Mouse (Mus musculus) induced T-regulatory cell, adult 2 months (primary cell): ENCODE results near the gene Map3k3.

ENCODE experiments used
- DNase-seq: peaks from one replicate; pipeline ENCODE4 v3.0.0-alpha.2; 2012; ENCODE audit warnings: low read depth

The Map3k3 gene

DNA sequence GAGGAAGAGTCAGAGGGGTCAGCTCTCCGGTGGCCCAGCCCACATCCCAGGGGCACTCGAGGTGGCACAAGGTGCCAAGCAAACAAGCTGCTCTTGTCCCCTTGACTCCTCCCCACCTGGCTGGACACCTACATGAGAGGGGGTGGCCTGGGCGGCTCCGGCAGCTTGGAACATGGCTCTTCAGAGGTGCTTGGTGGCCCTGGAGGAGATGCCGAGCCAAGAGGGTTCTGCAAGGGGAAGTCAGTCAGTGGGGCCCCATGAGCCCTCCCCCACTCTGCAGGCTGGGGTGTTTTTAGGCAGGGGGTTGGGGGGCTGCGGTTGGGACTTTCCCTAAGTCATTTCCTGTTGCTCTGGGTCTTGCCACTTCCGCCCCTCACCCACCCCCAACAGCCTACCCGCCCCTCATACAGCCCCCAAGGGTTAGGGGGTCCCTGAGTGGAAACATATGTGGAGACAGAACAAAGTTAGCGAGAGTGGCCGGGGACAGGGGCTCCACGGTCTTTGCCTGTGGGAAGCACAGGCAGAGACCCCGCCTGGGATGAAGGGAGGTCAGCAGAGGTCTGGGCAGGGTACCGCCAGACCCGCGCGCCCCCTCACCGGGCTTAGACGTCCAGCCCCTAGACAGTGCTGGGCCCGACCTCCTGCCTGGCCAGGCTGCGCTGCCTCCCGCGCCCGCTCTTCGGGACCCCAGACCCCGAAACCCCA is 75.0 kb downstream of the Map3k3 start:
- DNase-seq = peak; percentile 94

DNA sequence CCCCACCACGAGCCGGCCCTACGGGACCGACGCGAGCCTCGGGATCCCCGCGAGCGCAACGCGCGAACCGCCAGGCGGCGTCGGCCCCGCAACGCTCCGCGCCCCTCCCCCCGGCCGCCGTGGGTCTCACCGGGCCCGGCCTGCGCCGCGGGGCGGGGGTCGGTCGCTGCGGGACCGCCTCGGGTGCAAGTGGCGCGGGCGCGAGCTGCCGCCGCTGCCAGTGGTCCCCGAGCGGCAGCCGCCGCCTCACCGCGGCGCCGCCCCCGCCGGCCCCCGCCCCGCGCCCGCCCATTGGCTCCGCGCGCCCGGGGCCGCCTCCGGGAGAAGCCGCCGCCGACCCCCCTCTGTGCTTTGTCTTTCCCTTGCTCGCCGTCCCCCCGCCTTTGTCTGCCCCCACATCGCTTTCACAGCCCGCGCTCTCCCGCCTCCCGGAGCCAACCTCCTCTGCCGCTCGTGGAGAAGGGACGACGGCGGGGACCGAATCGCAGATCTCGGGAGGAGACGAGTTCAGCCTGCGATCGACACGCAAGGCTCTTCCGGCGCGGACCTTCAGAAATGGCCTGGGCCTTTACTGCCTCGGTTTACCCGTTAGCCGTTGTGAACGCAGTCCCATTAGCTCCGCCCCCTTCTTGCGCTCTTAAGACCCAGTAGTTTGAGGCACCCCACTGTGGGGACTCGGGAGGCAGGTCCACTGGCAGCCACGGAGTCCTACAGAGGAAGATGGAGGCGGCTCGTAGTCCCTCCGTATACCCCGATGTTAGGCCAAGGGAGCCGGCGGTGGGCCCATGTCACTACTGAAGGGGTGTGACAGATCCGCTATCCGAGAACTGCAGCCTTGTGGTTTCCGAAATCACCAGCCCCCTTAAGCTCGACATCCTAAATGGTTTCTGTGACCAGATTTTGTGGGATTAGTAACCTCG is 75.8 kb downstream of the Map3k3 start:
- DNase-seq = peak; percentile 86

DNA sequence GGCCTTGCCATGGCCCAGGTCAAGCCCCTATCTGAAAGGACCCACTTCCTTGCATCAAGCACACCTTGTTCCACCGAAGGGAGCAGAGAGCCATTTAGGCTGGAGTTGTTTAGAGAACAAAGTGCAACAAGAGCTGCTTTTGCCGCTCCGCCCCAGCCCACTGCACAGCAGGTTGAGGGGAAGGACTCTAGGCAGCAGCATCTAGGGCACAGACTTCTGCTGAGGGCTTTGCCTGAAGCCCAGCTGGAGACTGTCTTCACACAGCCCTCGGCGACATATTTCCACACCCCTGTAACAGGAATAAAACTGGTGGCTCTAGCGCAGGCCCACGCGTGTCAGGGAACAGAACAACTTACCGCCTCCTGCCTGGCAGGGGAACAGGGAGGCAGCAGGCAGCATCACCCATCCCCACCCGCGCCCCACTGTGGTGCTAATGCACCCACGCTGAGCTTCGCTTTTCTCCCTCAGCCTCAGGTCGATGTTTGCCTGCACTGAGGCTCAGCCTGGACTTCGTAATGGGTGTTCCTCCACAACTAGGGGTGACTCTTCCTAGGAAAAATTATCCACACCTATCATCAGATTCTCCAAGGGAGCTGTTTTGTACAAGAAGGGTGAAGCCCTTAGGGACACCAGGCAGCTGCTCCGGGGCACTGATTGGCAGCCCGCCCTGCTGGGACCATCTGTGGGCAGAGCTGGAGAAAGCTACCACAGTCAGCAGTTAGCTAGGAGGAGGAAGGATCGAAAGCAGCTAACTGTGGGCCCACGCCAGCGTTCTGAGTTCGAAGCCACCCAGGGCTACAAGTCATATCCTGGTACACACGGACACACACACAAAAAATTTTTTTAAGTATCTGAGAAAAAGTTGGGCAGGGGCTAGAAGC is 76.7 kb downstream of the Map3k3 start, which contains the start of the genes Gm10840 and Limd2:
TSS of gene Gm10840 (plus strand) at position 10 of the 881 bp plus-strand sequence.
TSS of gene Limd2 (minus strand) at position 20 of the 881 bp plus-strand sequence.
- peak; percentile 80 for DNase-seq

DNA sequence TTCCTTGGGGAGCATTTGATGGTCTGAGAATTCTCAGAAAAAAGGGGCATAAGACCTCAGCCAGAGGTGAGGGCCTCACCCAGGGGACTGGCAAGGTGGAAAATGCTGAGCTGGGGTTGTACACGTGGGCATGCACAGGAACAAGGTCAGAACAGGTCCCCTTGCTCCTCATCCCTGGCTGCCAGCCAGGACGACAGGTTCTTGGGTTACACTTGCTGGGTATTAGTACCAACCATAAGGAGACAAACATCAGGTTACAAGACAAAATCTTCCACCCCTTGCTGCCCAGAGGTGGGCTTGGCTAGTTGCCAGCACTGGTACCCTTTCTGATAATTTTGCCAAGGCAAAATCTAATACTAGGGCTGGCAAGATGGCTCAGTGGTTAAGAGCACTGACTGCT is 77.8 kb downstream of the Map3k3 start:
- DNase-seq = no peak

DNA sequence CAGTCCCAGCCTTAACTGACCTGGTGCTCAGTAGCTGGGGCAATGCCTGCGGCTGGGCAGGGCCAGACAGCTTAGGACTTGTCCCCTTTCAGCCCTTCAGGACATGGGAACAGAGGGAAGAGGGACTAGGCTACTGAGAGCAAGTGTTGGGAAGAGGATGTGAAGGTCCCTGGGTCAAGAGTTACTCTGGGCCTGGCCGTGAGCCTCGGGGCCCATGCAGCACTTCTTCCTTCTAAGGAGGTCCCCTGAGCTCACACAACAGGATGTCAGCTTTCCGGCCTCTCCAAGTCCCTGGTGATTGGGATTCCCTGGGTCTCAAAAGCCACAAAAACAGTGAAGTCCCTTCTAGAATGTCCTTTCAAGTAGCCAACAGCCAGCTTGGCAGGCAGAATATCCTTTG is 79.1 kb downstream of the Map3k3 start:
- DNase-seq = no peak

DNA sequence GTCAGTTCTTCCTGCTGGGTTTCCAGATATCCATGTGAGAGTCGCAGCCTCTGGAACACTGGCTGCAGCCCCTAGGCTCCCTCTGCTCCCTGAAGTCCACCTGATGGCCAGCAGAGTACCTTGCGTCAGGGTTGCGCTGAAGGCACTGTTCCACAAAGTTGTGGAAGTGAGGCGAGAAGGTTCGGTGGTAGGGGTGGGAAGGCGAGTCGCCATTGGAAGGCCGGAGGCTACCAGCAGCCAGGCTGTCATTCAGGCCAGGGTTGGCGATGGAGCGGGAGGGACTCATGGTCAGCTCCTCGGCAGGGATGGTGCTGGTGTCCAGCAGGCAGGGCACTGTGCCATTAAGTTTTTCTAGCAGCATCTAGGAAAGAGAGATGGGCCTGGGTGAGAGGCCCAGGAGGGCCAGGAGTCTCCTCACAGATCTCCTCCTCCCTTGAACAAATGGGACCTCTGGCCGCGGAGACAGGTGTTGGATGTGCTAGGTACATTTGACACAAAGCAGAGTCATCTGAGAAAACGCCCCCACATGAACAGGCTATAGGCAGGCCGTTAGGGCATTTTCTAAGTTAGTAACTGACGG is 80.3 kb downstream of the Map3k3 start:
- DNase-seq = no peak

DNA sequence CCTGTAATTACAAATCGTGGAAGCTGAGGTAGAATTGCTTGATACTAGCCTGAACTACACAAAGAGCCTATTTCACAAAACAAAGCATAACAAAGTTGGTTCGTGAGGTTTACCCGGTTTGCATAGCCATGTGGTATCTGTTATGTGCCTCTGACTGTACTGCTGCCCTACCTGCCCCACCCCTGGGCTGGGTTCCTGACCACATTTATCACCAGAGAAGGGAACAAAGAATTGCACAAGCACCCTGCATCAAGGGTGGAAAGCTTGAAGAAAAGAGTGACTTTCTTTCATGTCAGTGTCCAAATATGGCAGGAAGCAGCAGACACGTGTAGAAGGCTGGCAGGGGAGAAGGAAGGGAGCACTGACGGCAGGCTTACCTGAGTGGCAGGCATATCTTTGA is 83.0 kb downstream of the Map3k3 start:
- DNase-seq = peak; percentile 79

DNA sequence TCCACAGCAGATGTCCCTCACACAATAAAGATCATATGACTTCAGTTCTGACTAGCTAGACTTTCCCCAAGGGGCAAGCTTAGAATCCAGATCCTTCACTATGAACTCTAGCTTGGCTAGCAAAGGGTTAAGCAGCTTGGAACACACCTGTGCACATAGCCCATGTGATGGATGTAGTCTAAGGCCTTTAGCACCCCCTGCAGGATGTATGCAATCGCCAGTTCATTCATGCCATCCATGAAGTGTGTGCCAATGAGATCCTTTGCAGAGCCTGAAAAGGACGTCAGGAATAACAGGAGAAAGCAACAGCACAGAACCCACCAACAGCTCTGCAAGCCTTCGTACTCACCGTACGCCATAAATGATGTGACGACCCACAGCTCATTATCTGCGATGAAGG is 86.4 kb downstream of the Map3k3 start:
- DNase-seq = peak; percentile 87

DNA sequence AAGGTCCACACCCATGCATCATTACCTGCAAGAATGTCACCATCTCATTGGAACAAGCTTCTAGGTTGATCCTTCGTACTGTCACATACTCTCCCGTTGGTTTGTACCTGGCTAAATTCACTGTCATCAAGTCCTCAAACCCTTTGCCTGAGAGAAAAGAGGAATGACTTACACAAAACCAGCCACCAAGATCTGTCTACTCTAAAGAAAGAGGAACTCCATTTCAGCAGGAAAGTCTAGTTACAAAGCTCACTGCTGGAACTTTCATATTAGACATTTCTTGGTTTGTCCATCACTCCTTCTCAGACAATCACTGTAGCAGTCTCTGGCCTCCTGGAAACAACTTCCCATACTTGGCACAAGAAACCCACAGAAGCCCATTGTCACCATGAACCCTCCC is 88.8 kb downstream of the Map3k3 start:
- no peak for DNase-seq

DNA sequence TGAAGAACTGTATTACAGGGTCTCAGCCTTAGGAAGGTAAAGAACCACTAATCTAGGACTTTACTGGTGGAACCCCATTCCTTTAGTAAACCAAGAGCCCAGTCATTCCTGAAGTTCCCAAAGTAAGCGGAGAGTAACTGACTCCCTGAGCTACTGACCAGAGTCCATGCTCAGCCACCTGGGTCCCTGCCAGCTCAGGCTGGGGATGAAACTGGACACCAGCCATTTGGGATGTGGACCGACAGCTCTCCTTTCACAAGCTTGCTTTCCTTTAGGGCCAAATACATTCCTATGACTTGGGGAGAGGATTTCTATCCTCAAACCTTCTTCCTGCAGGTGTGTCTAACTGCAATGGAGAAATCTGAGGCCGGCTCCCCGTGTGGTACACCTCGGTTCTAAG is 90.0 kb downstream of the Map3k3 start:
- DNase-seq = no peak

DNA sequence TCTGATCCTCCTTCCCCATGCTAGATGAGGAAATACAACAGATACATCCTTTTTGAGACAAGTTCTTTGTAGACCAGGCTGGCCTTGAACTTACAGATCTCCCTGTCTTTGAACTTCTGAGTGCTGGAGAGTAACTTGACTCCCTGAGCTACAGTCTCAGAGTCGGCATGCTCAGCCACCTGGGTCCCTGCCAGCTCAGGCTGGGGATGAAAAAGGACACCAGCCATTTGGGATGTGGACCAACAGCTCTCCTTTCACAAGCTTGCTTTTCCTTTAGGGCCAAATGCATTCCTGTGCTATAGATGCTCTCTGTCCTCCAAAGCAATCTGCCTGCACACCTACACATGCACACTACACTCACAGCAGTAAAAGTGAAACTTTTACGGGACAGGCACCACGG is 90.7 kb downstream of the Map3k3 start:
- DNase-seq = no peak

DNA sequence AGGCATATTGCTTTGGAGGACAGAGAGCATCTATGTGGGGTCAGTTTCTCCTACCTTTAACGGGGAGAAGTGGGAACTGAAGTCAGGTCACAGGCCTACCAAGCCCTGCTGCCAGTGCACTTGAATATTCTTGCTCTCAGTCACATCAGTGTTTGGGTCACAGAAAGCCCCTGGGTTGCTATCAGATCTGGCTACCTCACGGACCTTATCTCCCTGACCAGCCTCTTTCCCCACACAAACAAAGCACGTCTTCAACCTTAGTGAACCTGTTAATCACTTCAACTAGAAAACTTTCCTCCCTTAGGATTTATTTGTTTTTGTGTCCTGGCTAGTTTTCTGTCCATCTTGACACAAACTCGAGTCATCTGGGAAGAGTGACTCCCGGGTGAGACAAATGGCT is 92.0 kb downstream of the Map3k3 start:
- no peak for DNase-seq

DNA sequence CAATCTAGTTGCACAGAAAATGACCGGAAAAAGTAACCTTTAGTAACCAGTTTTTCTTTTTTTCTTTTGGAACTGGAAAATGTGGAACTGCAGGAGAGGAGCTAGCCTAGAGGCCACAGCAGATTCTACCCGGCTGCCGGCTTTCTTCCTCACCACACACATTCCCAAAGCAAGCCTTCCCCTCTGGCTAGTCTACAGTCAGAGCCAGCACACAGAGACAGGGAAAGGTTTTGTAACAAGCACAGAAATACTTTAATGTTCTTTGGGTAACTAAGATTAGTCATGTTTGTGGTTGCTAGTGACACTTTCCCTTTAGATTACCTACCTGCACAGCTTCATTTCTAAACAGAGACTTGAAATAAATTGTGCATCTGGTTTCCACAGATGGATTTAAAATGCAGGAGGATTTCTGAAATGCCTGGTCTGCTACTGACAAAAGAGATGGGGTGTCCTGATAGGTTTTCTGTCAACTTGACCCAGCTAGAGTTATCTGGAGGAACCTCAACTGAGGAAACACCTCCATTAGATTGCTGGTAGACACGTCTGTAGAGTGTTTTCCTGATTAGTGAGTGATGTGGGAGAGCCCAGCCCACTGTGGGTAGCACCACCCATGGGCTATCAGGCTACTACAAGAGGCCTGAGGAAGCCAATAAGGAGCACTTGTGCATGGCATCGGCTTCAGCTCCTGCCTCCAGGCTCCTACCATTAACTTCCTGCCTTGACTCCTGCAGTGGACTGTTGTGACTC is 93.8 kb downstream of the Map3k3 start:
- no peak for DNase-seq

DNA sequence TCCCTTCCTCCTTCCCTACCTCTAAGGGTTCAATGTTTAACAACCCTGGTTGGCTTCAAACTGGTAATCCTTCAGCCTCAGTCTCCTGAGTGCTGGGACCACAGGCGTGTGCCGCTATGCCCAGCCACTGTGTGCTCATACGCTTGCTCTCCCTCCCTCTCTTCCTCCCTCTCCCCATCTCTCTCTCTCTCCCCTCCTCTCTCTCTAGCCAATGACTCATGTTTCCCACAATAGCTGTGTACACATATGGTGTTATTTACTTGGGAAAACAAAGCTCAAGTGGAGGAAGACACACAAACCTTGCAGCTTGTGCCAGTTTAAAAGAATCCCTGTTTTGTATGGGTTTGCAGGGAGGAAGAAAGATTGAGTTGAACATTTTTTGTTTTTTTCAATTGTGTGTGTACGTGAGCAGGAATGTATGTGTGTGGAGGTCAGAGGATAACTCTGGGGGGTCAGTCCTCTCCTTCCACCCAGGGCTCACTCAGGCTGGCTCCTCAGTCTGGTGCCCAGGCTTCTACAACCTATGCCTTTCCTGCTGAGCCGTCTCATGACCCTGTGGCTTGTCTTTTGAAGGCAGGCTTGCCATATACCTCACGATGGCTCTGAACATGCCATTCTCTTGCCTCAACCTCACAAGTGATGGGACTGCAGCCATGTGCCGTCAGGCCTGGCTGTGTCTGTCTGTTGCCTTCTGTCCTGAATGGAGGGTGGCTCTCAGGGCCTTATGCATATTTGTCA is 95.5 kb downstream of the Map3k3 start:
- DNase-seq = no peak

DNA sequence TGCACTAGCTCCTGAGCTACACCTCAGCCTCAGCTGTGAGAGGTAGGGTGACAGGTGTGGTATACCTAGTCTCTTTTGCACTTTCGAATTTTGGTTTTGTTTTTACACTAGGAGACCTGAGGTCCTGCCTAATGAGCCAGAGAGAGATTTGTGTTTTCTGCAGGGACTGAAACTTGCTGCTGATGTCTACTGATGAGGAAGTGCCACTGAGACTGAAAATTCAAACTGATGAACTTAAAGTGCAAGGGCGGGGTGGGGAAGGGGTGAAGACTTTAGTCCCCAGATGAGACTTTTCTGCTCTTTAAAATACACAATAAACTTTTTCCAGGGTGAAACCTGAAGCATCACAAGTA is 96.0 kb downstream of the Map3k3 start:
- no peak for DNase-seq

DNA sequence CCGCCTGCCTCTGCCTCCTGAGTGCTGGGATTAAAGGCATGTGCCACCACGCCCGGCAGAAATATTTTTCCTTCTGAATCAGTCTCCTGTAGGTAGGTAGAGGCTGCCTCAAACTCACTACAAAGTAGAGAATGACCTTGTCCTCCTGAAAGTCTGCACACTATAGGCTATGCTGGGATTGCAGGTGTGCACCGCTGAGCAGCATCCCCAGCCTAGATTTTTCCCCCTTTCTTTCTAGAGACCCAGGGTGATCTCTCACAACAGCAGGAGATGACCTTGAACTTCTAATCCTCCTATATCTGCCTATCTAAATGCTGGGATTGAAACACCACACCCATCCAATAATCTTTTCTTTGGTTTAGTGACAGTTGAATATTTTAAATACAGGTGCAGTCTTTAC is 102.9 kb downstream of the Map3k3 start:
- DNase-seq = no peak

DNA sequence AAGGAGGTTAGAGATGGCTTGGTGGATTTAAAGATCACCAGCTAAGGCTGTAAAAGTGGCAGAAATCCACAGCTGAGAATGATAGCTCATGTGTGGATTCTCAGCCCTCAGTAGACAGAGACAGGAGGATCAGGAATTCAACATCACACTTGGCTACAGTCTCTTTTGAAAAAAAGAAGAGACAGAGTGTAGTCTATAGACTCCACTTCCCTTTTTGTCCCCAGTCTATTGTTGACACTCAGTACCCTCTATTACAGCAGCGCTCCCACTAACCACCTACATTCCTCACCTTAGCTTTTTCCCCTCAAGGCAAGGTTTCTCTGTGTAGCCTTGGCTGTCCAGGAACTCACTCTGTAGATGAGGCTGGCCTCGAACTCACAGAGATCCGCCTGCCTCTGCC is 107.3 kb downstream of the Map3k3 start:
- no peak for DNase-seq

DNA sequence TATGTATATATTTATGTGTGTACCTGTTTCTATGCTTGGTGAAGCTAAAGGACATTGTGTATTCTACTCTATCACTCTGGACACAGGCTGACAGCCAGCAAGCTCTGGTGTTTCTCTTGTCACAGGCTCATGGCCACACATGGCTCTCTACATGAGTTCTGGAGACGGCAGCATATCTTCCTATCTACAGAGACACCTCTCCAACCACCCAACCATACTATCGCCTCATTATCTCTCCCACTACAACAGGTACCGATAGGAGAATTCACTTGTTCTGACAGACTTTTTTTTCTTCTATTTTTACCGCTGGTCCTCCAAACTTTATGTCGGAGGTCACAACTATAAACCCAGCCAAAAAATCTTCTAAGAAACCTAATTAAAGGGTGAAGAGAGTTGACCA is 107.8 kb downstream of the Map3k3 start:
- DNase-seq = no peak

DNA sequence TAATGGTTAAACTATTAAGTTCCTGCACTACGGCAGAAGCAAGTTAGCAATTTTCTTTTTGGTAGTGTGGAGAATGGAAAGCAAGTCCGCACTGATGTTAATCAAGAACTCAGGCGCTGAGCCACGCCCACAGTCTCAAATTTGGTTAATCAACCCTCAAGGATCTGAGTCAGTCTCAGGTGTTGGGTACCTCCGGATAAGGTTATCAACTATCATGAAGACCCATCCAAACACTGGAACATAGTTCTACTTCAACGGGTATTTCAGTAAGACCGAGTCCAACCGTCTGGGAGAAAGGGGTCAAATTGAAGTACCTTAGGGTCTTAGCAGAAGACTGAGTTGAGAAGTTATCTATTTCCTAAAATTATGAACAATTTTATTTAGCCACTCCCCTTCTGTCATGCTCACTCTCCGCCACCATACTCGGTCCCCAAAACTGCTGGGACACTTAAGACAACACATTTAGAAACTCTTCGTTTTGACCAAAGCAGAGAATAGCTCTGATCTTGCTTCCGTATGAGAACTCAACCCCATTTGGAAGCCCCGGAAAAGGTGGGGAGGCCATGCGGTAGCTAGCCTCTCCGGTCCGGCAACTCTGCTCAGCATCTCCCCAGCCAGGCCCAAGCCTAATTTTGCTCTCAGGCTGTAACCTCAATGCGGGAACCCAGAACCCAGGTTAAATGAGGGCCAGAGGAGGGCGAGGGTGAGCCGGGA is 108.4 kb downstream of the Map3k3 start:
- peak; percentile 77 for DNase-seq
